Mouse (Mus musculus): ENCODE data around the gene Rhoh. TPM values are rescaled to one million over a fixed set of nuclear protein-coding genes. Genes with fewer than 3 reads are reported as not detected.

Rhoh gene
- polyA plus RNA-seq, 2 experiments, result 0.79 to 1.0 TPM

DNA sequence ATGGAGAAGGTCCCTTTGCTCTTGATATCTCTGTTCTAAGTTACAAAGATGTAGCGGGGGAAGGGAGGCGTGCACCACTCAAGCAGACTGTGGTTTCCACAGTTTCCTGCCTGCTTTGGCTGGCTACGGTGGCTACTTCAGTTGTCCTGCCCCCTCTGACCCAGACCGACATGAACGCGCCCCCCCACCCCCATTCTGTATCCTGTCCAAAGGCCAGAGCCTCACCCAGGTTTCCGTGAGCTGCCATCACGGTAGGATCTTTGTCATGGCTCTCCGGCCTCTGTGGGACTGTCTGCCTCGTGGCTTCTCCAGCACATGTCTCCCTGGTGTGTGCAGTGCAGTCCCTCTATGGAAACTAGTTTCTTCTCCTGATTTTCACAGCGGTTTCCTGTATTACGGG, 58.3 kb downstream of the Rhoh start:
- ATAC-seq (ENCODE audit: insufficient read depth) (no peak), DNase-seq (ENCODE audit: low read depth in 3 of 3, low spot score in 3 of 3) (no peak)
- Histone ChIP-seq H3K4me3 (ENCODE audit: insufficient read depth in 1 of 2, low read depth in 2 of 2, low read length in 2 of 2) (no peak overlapping the region), H3K9me3 (ENCODE audit: control insufficient read depth, low read length) (no peaks in the 10 kb centered on the region), H3K27me3 (ENCODE audit: control insufficient read depth, insufficient read depth, low read length) (no peaks in the 10 kb centered on the region), H3K4me2 (ENCODE audit: low read depth) (no peak overlapping the region), H3K27ac (no peak overlapping the region), H3K4me1 (replicated peaks; ENCODE audit: control insufficient read depth in 2 of 2, insufficient read depth in 2 of 2, low read length in 1 of 2) (0 out of 4 replicates have a peak, but pooled peaks cover 0 to 4% of the 10 kb centered on the region in 2 experiments), H3K36me3 (replicated peaks; ENCODE audit: control insufficient read depth, insufficient read depth, low read depth) (no peaks in the 10 kb centered on the region), H3K9ac (replicated peaks) (no peak overlapping the region)
- TF ChIP-seq EP300 (IDR thresholded peaks at IDR 0.05; ENCODE audit: low read depth), result no peak
- TF ChIP-seq CTCF (IDR thresholded peaks at IDR 0.05; ENCODE audit: low read depth), result no peak
- WGBS (ENCODE audit: insufficient replicate concordance), result 23% methylated on average over 12 of the region's 12 CpGs

DNA sequence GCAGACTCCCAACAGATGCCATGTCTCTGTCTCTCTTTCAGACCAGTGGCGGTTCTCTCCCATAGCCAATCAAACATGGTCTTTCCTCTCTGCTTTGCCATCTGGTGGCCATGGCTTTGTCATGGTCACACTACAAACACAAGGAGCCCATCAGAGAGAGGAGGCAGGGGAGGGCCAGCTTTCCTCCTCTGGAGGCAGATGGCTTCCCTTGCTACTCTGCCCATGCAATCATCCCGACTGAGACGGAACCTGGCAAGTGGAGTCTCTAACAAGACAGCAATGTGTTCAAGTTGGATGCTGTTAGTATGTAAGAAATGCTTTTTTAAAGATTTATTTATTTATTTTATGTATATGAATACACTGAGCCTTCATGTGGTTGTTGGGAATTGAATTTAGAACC, 58.9 kb downstream of the Rhoh start:
- Histone ChIP-seq H3K9me3 (ENCODE audit: control insufficient read depth, low read length) (no peaks in the 10 kb centered on the region), H3K4me1 (replicated peaks; ENCODE audit: control insufficient read depth in 2 of 2, insufficient read depth in 2 of 2, low read length in 1 of 2) (0 out of 4 replicates have a peak, but pooled peaks cover 0 to 4% of the 10 kb centered on the region in 2 experiments), H3K9ac (replicated peaks) (no peak overlapping the region), H3K36me3 (replicated peaks; ENCODE audit: control insufficient read depth, insufficient read depth, low read depth) (no peaks in the 10 kb centered on the region), H3K27me3 (ENCODE audit: control insufficient read depth, insufficient read depth, low read length) (no peaks in the 10 kb centered on the region), H3K4me2 (ENCODE audit: low read depth) (no peak overlapping the region), H3K27ac (no peak overlapping the region), H3K4me3 (ENCODE audit: insufficient read depth in 1 of 2, low read depth in 2 of 2, low read length in 2 of 2) (no peak overlapping the region)
- 75% methylated on average over 3 of the region's 3 CpGs for WGBS (ENCODE audit: insufficient replicate concordance)
- TF ChIP-seq EP300 (IDR thresholded peaks at IDR 0.05; ENCODE audit: low read depth) (no peak), CTCF (IDR thresholded peaks at IDR 0.05; ENCODE audit: low read depth) (no peak)
- ATAC-seq (ENCODE audit: insufficient read depth) (no peak), DNase-seq (ENCODE audit: low read depth in 3 of 3, low spot score in 3 of 3) (no peak)

- Histone ChIP-seq H3K27ac (no peak overlapping the region), H3K4me1 (replicated peaks; ENCODE audit: control insufficient read depth in 2 of 2, insufficient read depth in 2 of 2, low read length in 1 of 2) (0 out of 4 replicates have a peak, but pooled peaks cover 0 to 4% of the 10 kb centered on the region in 2 experiments), H3K36me3 (replicated peaks; ENCODE audit: control insufficient read depth, insufficient read depth, low read depth) (no peaks in the 10 kb centered on the region), H3K4me2 (ENCODE audit: low read depth) (no peak overlapping the region), H3K9ac (replicated peaks) (no peak overlapping the region), H3K4me3 (ENCODE audit: insufficient read depth in 1 of 2, low read depth in 2 of 2, low read length in 2 of 2) (no peak overlapping the region), H3K27me3 (ENCODE audit: control insufficient read depth, insufficient read depth, low read length) (no peaks in the 10 kb centered on the region), H3K9me3 (ENCODE audit: control insufficient read depth, low read length) (no peaks in the 10 kb centered on the region)
- DNase-seq (ENCODE audit: low read depth in 3 of 3, low spot score in 3 of 3), result no peak
- WGBS (ENCODE audit: insufficient replicate concordance), result 60% methylated on average over 12 of the region's 12 CpGs
- no peak for ATAC-seq (ENCODE audit: insufficient read depth)
- TF ChIP-seq CTCF (IDR thresholded peaks at IDR 0.05; ENCODE audit: low read depth) (no peak), EP300 (IDR thresholded peaks at IDR 0.05; ENCODE audit: low read depth) (no peak)
Measured at GRCm38 (mm10) chr5:65920701-65921426, 59.9 kb downstream of the Rhoh start.

DNA sequence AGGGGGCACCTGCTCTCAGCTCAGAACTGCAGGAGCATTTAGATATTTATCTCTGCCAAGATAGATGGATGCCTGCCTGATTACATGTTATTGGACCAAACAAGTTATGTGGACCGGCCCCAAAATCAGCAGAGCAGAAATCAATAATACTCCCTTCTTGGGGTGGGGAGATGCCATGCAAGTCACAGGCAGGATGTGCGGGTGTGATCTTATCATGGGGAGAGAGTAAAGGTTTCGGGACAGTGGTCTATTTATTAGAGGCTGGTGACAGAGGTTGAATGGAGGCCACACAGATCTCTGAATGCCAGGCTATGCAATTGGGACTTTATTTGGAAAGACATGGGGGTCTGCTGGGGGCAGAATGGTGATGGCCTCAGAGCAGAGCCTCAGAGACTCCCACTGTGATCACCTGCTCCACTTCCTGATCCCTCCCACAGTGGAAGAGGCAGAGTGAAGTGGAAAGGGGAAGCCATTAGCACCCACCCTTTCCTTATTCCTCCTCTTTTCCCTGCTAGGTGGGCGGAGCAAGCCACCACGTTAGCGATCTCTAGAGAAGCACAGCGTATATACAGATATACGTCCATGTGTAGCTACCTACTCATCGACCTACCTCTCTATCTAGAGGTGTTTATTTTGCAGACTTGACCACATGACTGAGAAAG, 60.6 kb downstream of the Rhoh start:
- TF ChIP-seq CTCF (IDR thresholded peaks at IDR 0.05; ENCODE audit: low read depth) (no peak), EP300 (IDR thresholded peaks at IDR 0.05; ENCODE audit: low read depth) (no peak)
- no peaks in the 10 kb centered on the region for H3K36me3 ChIP-seq (replicated peaks; ENCODE audit: control insufficient read depth, insufficient read depth, low read depth)
- H3K9me3 ChIP-seq (ENCODE audit: control insufficient read depth, low read length), result no peaks in the 10 kb centered on the region
- H3K4me3 ChIP-seq (ENCODE audit: insufficient read depth in 1 of 2, low read depth in 2 of 2, low read length in 2 of 2), result no peak overlapping the region
- H3K27me3 ChIP-seq (ENCODE audit: control insufficient read depth, insufficient read depth, low read length), result no peaks in the 10 kb centered on the region
- no peak overlapping the region for H3K27ac ChIP-seq
- 56% methylated on average over 9 of the region's 9 CpGs for WGBS (ENCODE audit: insufficient replicate concordance)
- ATAC-seq (ENCODE audit: insufficient read depth) (no peak), DNase-seq (ENCODE audit: low read depth in 3 of 3, low spot score in 3 of 3) (no peak)
- no peak overlapping the region for H3K9ac ChIP-seq (replicated peaks)
- H3K4me2 ChIP-seq (ENCODE audit: low read depth), result no peak overlapping the region
- H3K4me1 ChIP-seq (replicated peaks; ENCODE audit: control insufficient read depth in 2 of 2, insufficient read depth in 2 of 2, low read length in 1 of 2), result 0 out of 4 replicates have a peak, but pooled peaks cover 0 to 4% of the 10 kb centered on the region in 2 experiments

- Histone ChIP-seq H3K4me1 (replicated peaks; ENCODE audit: control insufficient read depth in 2 of 2, insufficient read depth in 2 of 2, low read length in 1 of 2) (no peaks in the 10 kb centered on the region; a peak in 1 of 4 replicates), H3K27me3 (ENCODE audit: control insufficient read depth, insufficient read depth, low read length) (no peaks in the 10 kb centered on the region), H3K36me3 (replicated peaks; ENCODE audit: control insufficient read depth, insufficient read depth, low read depth) (no peaks in the 10 kb centered on the region), H3K27ac (no peak overlapping the region), H3K9me3 (ENCODE audit: control insufficient read depth, low read length) (no peaks in the 10 kb centered on the region), H3K4me2 (ENCODE audit: low read depth) (no peak overlapping the region), H3K9ac (replicated peaks) (no peak overlapping the region), H3K4me3 (ENCODE audit: insufficient read depth in 1 of 2, low read depth in 2 of 2, low read length in 2 of 2) (no peak overlapping the region)
- TF ChIP-seq EP300 (IDR thresholded peaks at IDR 0.05; ENCODE audit: low read depth) (no peak), CTCF (IDR thresholded peaks at IDR 0.05; ENCODE audit: low read depth) (no peak)
- DNase-seq (ENCODE audit: low read depth in 3 of 3, low spot score in 3 of 3), result no peak
- WGBS (ENCODE audit: insufficient replicate concordance), result 74% methylated on average over 6 of the region's 6 CpGs
- ATAC-seq (ENCODE audit: insufficient read depth), result no peak
Measured at GRCm38 (mm10) chr5:65926666-65927065, 65.7 kb downstream of the Rhoh start.

Measured in liver, embryonic 14.5 days (tissue).